Mouse (Mus musculus) ES-Bruce4 (cell line): ENCODE measurements at regions not wholly inside any gene's neighbourhood (a gene's known extent, or its start where the extent isn't known, plus 50 kb on each side); places are given as distances from the start of the nearest gene placed in this dataset.

ENCODE experiments used
- CTCF ChIP-seq: IDR thresholded peaks from one replicate; pipeline ENCODE4 v1.8.1; 2011; ENCODE audit warnings: low read depth, low read length
- EP300 ChIP-seq: IDR thresholded peaks from 2 replicates; pipeline ENCODE4 v1.6.1; 2011; ENCODE audit warnings: low read depth, low read length; ENCODE audit not compliant: insufficient read depth
- POLR2A ChIP-seq: IDR thresholded peaks from one replicate; pipeline ENCODE4 v1.8.1; 2011; ENCODE audit warnings: low read length; ENCODE audit not compliant: insufficient read depth

GRCm38 (mm10) chr14:17005194-17006018 is 186.4 kb upstream of the Rarb start:
- TF ChIP-seq CTCF (no peak), POLR2A (no peak), EP300 (no peak)
